Mouse (Mus musculus) cortical plate, adult 2 months (tissue): ENCODE data around the gene Plekhg6.

ENCODE experiments used
- CTCF ChIP-seq: fragments of 200-500 bp; IDR thresholded peaks from 2 replicates; pipeline ENCODE4 v1.5.1; 2011; ENCODE audit warnings: mild to moderate bottlenecking, control low read depth, low read length; ENCODE audit not compliant: insufficient read depth; ENCODE audit errors: extremely low read depth
- POLR2A ChIP-seq: fragments of 200-500 bp; IDR thresholded peaks from 2 replicates; pipeline ENCODE4 v1.6.1; 2011; ENCODE audit warnings: mild to moderate bottlenecking, low read length, control low read depth; ENCODE audit not compliant: insufficient read depth; ENCODE audit errors: extremely low read depth

- no peak for TF ChIP-seq CTCF
- peak; percentile 49; the same call in 1 of the 2 replicates for TF ChIP-seq POLR2A
Observed at GRCm38 (mm10) chr6:125330626-125331326, 49.8 kb downstream of the Plekhg6 start.
